Mouse (Mus musculus): ENCODE measurements around the gene Terb2.
"Not testable (repeated sequence)": the region's sequence is repeated elsewhere in the genome, so short reads cannot be mapped to it uniquely, and the experiment has no call there.

The Terb2 gene

GRCm38 (mm10) chr2:122160680-122161079 lies 25.4 kb upstream of the Terb2 start, which contains the start of gene Trim69:
Trim69 (plus strand) TSS chr2:122160700.
- peak; percentile 83 for ATAC-seq (ENCODE audit: insufficient number of reproducible peaks, low FRiP score, low TSS enrichment)

- no peak for ATAC-seq (ENCODE audit: insufficient number of reproducible peaks, low FRiP score, low TSS enrichment)
These were observed 24.5 kb upstream of the Terb2 start for GRCm38 (mm10) chr2:122161542-122161941.

GRCm38 (mm10) chr2:122162529-122162928 lies 23.5 kb upstream of the Terb2 start:
- no peak for ATAC-seq (ENCODE audit: insufficient number of reproducible peaks, low FRiP score, low TSS enrichment)

- ATAC-seq (ENCODE audit: insufficient number of reproducible peaks, low FRiP score, low TSS enrichment) = no peak
These were observed 22.5 kb upstream of the Terb2 start for GRCm38 (mm10) chr2:122163430-122164195.

GRCm38 (mm10) chr2:122164293-122164692 lies 21.8 kb upstream of the Terb2 start:
- ATAC-seq (ENCODE audit: insufficient number of reproducible peaks, low FRiP score, low TSS enrichment) = no peak

- ATAC-seq (ENCODE audit: insufficient number of reproducible peaks, low FRiP score, low TSS enrichment) = no peak
These were observed 14.8 kb upstream of the Terb2 start for GRCm38 (mm10) chr2:122171292-122171691.

- ATAC-seq (ENCODE audit: insufficient number of reproducible peaks, low FRiP score, low TSS enrichment) = no peak
These were observed 13.9 kb upstream of the Terb2 start for GRCm38 (mm10) chr2:122172188-122172587.

GRCm38 (mm10) chr2:122180051-122180822 lies 5.8 kb upstream of the Terb2 start:
- no peak for ATAC-seq (ENCODE audit: insufficient number of reproducible peaks, low FRiP score, low TSS enrichment)

GRCm38 (mm10) chr2:122185086-122185485 lies 986 bp upstream of the Terb2 start:
- ATAC-seq (ENCODE audit: insufficient number of reproducible peaks, low FRiP score, low TSS enrichment) = no peak

- no peak for ATAC-seq (ENCODE audit: insufficient number of reproducible peaks, low FRiP score, low TSS enrichment)
These were observed 679 bp downstream of the Terb2 start for GRCm38 (mm10) chr2:122186751-122187150.

- no peak for ATAC-seq (ENCODE audit: insufficient number of reproducible peaks, low FRiP score, low TSS enrichment)
These were observed 5.8 kb downstream of the Terb2 start for GRCm38 (mm10) chr2:122191849-122192248.

- ATAC-seq (ENCODE audit: insufficient number of reproducible peaks, low FRiP score, low TSS enrichment) = peak; percentile 75
These were observed 8.4 kb downstream of the Terb2 start for GRCm38 (mm10) chr2:122194509-122194929.

GRCm38 (mm10) chr2:122201501-122201900 lies 15.4 kb downstream of the Terb2 start:
- no peak for ATAC-seq (ENCODE audit: insufficient number of reproducible peaks, low FRiP score, low TSS enrichment)

- ATAC-seq (ENCODE audit: insufficient number of reproducible peaks, low FRiP score, low TSS enrichment) = no peak
These were observed 20.5 kb downstream of the Terb2 start for GRCm38 (mm10) chr2:122206440-122207107.

- no peak for ATAC-seq (ENCODE audit: insufficient number of reproducible peaks, low FRiP score, low TSS enrichment)
These were observed 24.6 kb downstream of the Terb2 start for GRCm38 (mm10) chr2:122210534-122211228.

GRCm38 (mm10) chr2:122217075-122217474 lies 31.0 kb downstream of the Terb2 start:
- ATAC-seq (ENCODE audit: insufficient number of reproducible peaks, low FRiP score, low TSS enrichment) = not testable (repeated sequence)

- ATAC-seq (ENCODE audit: insufficient number of reproducible peaks, low FRiP score, low TSS enrichment) = no peak
These were observed 32.2 kb downstream of the Terb2 start for GRCm38 (mm10) chr2:122218234-122218633.

GRCm38 (mm10) chr2:122221378-122221777 lies 35.3 kb downstream of the Terb2 start:
- no peak for ATAC-seq (ENCODE audit: insufficient number of reproducible peaks, low FRiP score, low TSS enrichment)

GRCm38 (mm10) chr2:122221798-122222197 lies 35.7 kb downstream of the Terb2 start:
- no peak for ATAC-seq (ENCODE audit: insufficient number of reproducible peaks, low FRiP score, low TSS enrichment)

GRCm38 (mm10) chr2:122222272-122222671 lies 36.2 kb downstream of the Terb2 start:
- no peak for ATAC-seq (ENCODE audit: insufficient number of reproducible peaks, low FRiP score, low TSS enrichment)
